Mouse (Mus musculus) hindbrain, embryonic 16.5 days (tissue): ENCODE results near the gene Hnrnpa1. TPM values are rescaled to one million over a fixed set of nuclear protein-coding genes. Genes with fewer than 3 reads are reported as not detected.

Source experiments
- ATAC-seq: fragments of 200-750 bp; cut with Nextera tagmentation; 2 replicates; pipeline ENCODE4 v1.8.0; 2017; ENCODE audit warnings: moderate TSS enrichment, moderate library complexity
- H3K27ac ChIP-seq: fragments of 300-500 bp; sonication (generic); 2 replicates; pipeline ENCODE4 v1.5.1; 2014; ENCODE audit warnings: low read depth, mild to moderate bottlenecking, control low read depth, low read length, moderate library complexity
- H3K27me3 ChIP-seq: fragments of 300-500 bp; sonication (generic); replicated peaks from 2 replicates; pipeline ENCODE4 v1.6.1; 2014; ENCODE audit warnings: low read length; ENCODE audit not compliant: control insufficient read depth, insufficient read depth
- H3K36me3 ChIP-seq: fragments of 300-500 bp; sonication (generic); 2 replicates; pipeline ENCODE4 v1.6.1; 2014; ENCODE audit warnings: mild to moderate bottlenecking, low read length, moderate library complexity, mixed read lengths; ENCODE audit not compliant: control insufficient read depth, insufficient read depth
- H3K4me1 ChIP-seq: fragments of 300-500 bp; sonication (generic); 2 replicates; pipeline ENCODE4 v1.6.1; 2014; ENCODE audit warnings: low read depth, low read length; ENCODE audit not compliant: control insufficient read depth, insufficient read depth
- H3K4me2 ChIP-seq: fragments of 300-500 bp; sonication (generic); 2 replicates; pipeline ENCODE4 v1.6.1; 2014; ENCODE audit warnings: mild to moderate bottlenecking, low read length, control low read depth, moderate library complexity
- H3K4me3 ChIP-seq: fragments of 300-500 bp; sonication (generic); 2 replicates; pipeline ENCODE4 v1.5.1; 2014; ENCODE audit warnings: mild to moderate bottlenecking, low read length, control low read depth, moderate library complexity
- H3K9ac ChIP-seq: fragments of 300-500 bp; sonication (generic); 2 replicates; pipeline ENCODE4 v1.6.1; 2014; ENCODE audit warnings: low read depth, mild to moderate bottlenecking, control low read depth, low read length, moderate library complexity
- H3K9me3 ChIP-seq: fragments of 300-500 bp; sonication (generic); 2 replicates; pipeline ENCODE4 v1.6.1; 2014; ENCODE audit warnings: mild to moderate bottlenecking, low read length, moderate library complexity; ENCODE audit not compliant: control insufficient read depth
- WGBS: fragments of 180-500 bp; shearing (Covaris S2); extraction: QIAGEN DNeasy Blood & Tissue Kit; methylation state at CpG from one replicate; pipeline ENCODE4 v1.1.7; 2014; 5-methylcytosine and 5-hydroxymethylcytosine counted together
- polyA plus RNA-seq: library from polyadenylated mRNA; unstranded; fragments of >200 nt; fragmentation: Nextera tagmentation; extraction: Ambion mirVana; gene quantifications from 2 replicates; pipeline ENCODE4 v1.2.1, GENCODE M21; 2015

The Hnrnpa1 gene
- polyA plus RNA-seq, 1 experiment from 2014 or later, result 483 TPM

GRCm38 (mm10) chr15:103279750-103280149 lies 39.5 kb downstream of the Hnrnpa1 start:
- Histone ChIP-seq H3K9me3 (no peaks in the 10 kb centered on the region), H3K36me3 (no peaks in the 10 kb centered on the region), H3K27me3 (no peaks in the 10 kb centered on the region), H3K9ac (no peak overlapping the region), H3K4me1 (0 out of 2 replicates have a peak, but pooled peaks cover under 1% of the 10 kb centered on the region), H3K4me3 (no peak overlapping the region), H3K4me2 (no peak overlapping the region), H3K27ac (no peak overlapping the region)
- ATAC-seq, result no peak
- WGBS, result 56% methylated on average over 3 of the region's 3 CpGs

- ATAC-seq, result no peak
- H3K36me3 ChIP-seq, result no peaks in the 10 kb centered on the region
- no peak overlapping the region for H3K4me2 ChIP-seq
- WGBS, result 75% methylated on average over 3 of the region's 3 CpGs
- no peak overlapping the region for H3K9ac ChIP-seq
- no peaks in the 10 kb centered on the region for H3K27me3 ChIP-seq
- no peak overlapping the region for H3K4me3 ChIP-seq
- peaks cover 4% of the 10 kb centered on the region for H3K4me1 ChIP-seq
- no peak overlapping the region for H3K27ac ChIP-seq
- no peaks in the 10 kb centered on the region for H3K9me3 ChIP-seq
Observed at GRCm38 (mm10) chr15:103280817-103281464, 40.7 kb downstream of the Hnrnpa1 start.

GRCm38 (mm10) chr15:103281465-103282205 lies 41.4 kb downstream of the Hnrnpa1 start:
- Histone ChIP-seq H3K9me3 (no peaks in the 10 kb centered on the region), H3K4me3 (no peak overlapping the region), H3K27me3 (no peaks in the 10 kb centered on the region), H3K9ac (no peak overlapping the region), H3K36me3 (no peaks in the 10 kb centered on the region), H3K4me1 (peaks cover 4% of the 10 kb centered on the region), H3K4me2 (no peak overlapping the region), H3K27ac (no peak overlapping the region)
- no peak for ATAC-seq
- 90% methylated on average over 3 of the region's 3 CpGs for WGBS

GRCm38 (mm10) chr15:103284066-103284465 lies 43.8 kb downstream of the Hnrnpa1 start:
- 53% methylated on average over 3 of the region's 3 CpGs for WGBS
- no peaks in the 10 kb centered on the region for H3K36me3 ChIP-seq
- no peak overlapping the region for H3K4me2 ChIP-seq
- no peaks in the 10 kb centered on the region for H3K27me3 ChIP-seq
- no peaks in the 10 kb centered on the region for H3K9me3 ChIP-seq
- no peak overlapping the region for H3K9ac ChIP-seq
- H3K4me3 ChIP-seq, result no peak overlapping the region
- no peak for ATAC-seq
- no peak overlapping the region for H3K27ac ChIP-seq
- peaks cover 4% of the 10 kb centered on the region for H3K4me1 ChIP-seq

- 52% methylated on average over 2 of the region's 2 CpGs for WGBS
- Histone ChIP-seq H3K36me3 (no peaks in the 10 kb centered on the region), H3K9me3 (no peaks in the 10 kb centered on the region), H3K27ac (peak overlapping the region; percentile 26; the same call in 1 of the 2 replicates), H3K9ac (no peak overlapping the region), H3K27me3 (no peaks in the 10 kb centered on the region), H3K4me3 (no peak overlapping the region), H3K4me1 (peaks cover 7% of the 10 kb centered on the region), H3K4me2 (no peak overlapping the region)
- ATAC-seq, result no peak
Observed at GRCm38 (mm10) chr15:103284647-103285046, 44.4 kb downstream of the Hnrnpa1 start.

- Histone ChIP-seq H3K4me3 (no peak overlapping the region), H3K27me3 (no peaks in the 10 kb centered on the region), H3K27ac (peak overlapping the region; percentile 66), H3K36me3 (no peaks in the 10 kb centered on the region), H3K9me3 (no peaks in the 10 kb centered on the region), H3K4me2 (no peak overlapping the region), H3K9ac (no peak overlapping the region), H3K4me1 (peaks cover 12% of the 10 kb centered on the region)
- 52% methylated on average over 1 of the region's 1 CpGs for WGBS
- peak; percentile 83 for ATAC-seq
Observed at GRCm38 (mm10) chr15:103285778-103286417, 45.7 kb downstream of the Hnrnpa1 start.

- H3K27ac ChIP-seq, result peak overlapping the region; percentile 63
- 23% methylated on average over 5 of the region's 5 CpGs for WGBS
- H3K9ac ChIP-seq, result no peak overlapping the region
- no peaks in the 10 kb centered on the region for H3K27me3 ChIP-seq
- no peak overlapping the region for H3K4me2 ChIP-seq
- no peak overlapping the region for H3K4me3 ChIP-seq
- peaks cover 12% of the 10 kb centered on the region for H3K4me1 ChIP-seq
- no peaks in the 10 kb centered on the region for H3K9me3 ChIP-seq
- ATAC-seq, result no peak
- peaks cover 14% of the 10 kb centered on the region for H3K36me3 ChIP-seq
Observed at GRCm38 (mm10) chr15:103289600-103289999, 49.4 kb downstream of the Hnrnpa1 start.

GRCm38 (mm10) chr15:103290417-103290816 lies 50.2 kb downstream of the Hnrnpa1 start:
- no peaks in the 10 kb centered on the region for H3K27me3 ChIP-seq
- WGBS, result 70% methylated on average over 6 of the region's 6 CpGs
- H3K27ac ChIP-seq, result no peak overlapping the region
- H3K36me3 ChIP-seq, result peaks cover 14% of the 10 kb centered on the region
- H3K9ac ChIP-seq, result no peak overlapping the region
- no peak for ATAC-seq
- H3K4me1 ChIP-seq, result peaks cover 10% of the 10 kb centered on the region
- H3K4me3 ChIP-seq, result no peak overlapping the region
- H3K9me3 ChIP-seq, result no peaks in the 10 kb centered on the region
- no peak overlapping the region for H3K4me2 ChIP-seq

GRCm38 (mm10) chr15:103290843-103291242 lies 50.6 kb downstream of the Hnrnpa1 start:
- Histone ChIP-seq H3K4me2 (no peak overlapping the region), H3K36me3 (peaks cover 14% of the 10 kb centered on the region), H3K9me3 (no peaks in the 10 kb centered on the region), H3K9ac (no peak overlapping the region), H3K27ac (no peak overlapping the region), H3K4me1 (peaks cover 9% of the 10 kb centered on the region), H3K4me3 (no peak overlapping the region), H3K27me3 (no peaks in the 10 kb centered on the region)
- WGBS, result 88% methylated on average over 9 of the region's 9 CpGs
- no peak for ATAC-seq
